Mouse (Mus musculus) urinary bladder, adult 18-20 months (tissue): ENCODE data around the gene Chst12.
A peak's percentile ranks its signal among the peaks of the same experiment; 100 is the strongest.
"Not testable (repeated sequence)": the region's sequence is repeated elsewhere in the genome, so short reads cannot be mapped to it uniquely, and the experiment has no call there.

ENCODE experiments used
- DNase-seq, 2 experiments: peaks; one replicate each; pipeline ENCODE4 v3.0.0; 2022; ENCODE audit warnings: low spot score in 2 of 2, mixed read lengths in 2 of 2

Gene Chst12

DNA sequence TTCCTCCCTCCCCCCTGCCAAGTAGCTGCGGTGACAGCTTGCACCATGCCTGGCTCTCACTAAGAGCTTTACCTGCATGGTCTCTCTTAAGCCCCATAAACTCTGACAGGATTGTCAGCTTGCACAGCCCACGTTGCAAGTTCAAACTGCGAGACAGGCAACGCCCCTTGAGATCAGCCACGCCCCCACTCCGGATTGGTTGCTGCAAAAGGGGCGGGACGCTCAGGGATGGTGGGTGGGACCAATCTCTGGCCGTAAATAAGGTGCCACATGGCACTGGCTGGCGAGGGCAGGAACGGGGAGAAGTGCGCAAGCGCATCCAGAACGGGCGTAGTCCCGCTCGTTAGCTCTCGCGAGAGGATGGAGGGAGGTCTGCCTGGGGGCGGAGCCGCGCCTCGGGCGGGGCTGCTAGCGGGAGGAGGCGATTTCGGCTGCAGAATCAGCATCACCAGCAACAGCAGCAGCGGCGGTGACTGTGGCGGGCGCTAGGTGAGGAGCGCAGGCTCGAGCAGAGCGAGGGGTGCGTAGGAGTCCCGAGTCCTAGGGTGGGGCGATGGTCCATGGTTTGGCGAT lies at the start of gene Chst12:
TSS of gene Chst12 (plus strand) at position 343 of the 573 bp plus-strand sequence.
- DNase-seq = peak; percentile 96 to 99

DNA sequence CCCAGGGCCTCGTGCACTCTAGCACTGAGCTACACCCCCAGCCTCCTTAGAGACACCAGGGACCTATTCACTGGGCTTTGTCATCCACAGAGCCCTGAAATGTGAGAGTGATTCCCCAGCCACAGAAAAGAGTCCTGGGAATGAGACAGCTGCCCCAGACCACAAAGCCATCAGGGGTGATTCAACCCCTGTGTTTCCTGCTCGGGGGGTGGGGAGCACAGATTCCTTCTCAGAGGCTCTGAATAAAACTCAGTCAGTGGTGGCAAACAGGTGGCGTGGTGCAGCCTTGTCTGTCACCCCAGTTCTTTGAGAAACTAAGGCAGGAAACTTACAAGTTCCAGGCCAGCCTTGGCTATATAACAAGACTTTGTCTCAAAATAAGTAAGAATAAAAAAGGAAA lies 43.9 kb upstream of the Chst12 start:
- no peak for DNase-seq

DNA sequence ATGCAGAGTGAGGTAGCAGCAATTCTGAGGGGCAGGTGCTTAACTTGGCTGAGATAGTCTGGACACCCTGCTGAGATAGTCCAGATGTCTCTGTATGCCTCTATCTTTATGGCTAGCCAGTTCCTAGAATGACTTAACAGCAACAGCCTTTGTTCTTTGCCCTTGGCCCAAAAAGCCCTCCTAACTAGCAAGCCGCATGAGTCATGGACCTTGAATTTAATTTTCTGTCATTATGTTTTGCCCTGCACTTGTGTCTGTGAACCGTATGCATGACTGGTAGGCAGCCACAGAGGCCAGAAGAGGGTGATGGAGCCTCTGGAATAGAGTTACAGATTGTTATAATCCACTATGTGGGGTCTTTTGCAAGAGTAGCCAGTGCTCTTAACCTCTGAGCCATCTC lies 42.2 kb upstream of the Chst12 start:
- not testable (repeated sequence) for DNase-seq

DNA sequence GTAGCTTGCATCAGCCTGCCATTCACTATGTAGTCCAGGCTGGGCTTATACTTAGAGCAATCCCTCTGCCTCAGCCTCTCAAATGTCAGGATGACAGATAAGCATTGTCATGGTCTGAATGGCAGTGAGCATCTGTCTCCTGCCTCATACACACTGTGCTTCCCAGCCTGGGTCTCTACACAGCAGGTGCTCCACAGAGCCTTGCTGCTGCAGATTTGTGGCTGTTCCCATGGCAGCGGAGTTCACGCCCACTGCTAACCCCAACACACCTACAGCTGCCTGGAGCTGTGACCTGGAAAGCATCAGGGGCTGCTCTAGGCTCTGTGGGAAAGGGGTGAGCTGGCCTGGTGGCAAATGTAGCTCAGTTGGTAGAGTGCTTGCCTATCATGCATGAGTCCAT lies 40.4 kb upstream of the Chst12 start:
- no peak for DNase-seq

DNA sequence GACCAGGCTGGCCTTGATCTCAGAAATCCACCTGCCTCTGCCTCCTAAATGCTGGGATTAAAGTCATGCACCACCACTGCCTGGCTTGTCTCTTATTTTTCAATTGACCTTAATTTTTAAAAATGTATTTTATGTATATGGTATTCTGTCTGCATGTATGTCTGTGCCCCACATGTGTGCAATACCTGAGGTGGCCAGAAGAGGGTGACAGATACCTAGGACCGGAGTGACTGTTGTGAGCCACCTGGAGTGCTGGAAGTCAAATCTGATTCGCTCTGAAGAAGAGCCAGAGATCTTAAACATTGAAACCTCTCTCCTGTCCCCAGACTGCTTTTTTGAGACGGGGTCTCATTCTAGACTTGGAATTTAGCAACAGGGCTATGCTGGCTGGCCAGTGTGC lies 33.0 kb upstream of the Chst12 start:
- no peak for DNase-seq

DNA sequence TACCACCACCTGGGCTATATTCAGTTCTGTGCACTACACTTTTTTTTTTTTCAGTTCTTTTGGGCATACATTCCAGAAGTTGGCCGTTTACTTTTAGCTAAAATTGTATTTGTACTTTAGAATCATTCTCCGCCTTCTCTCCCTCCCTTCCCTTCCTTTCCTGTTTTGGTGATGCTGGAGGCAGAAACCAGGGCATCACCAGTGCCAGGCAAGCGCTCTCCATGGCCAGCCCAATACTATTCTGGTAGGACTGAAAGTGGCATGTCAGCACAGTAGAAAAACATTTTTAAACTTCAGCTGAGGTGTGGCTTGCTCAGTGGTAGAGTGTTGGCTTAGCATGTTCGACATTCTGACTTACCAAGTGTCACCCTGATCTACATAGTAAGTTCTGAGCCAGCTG lies 23.9 kb upstream of the Chst12 start:
- no peak for DNase-seq

DNA sequence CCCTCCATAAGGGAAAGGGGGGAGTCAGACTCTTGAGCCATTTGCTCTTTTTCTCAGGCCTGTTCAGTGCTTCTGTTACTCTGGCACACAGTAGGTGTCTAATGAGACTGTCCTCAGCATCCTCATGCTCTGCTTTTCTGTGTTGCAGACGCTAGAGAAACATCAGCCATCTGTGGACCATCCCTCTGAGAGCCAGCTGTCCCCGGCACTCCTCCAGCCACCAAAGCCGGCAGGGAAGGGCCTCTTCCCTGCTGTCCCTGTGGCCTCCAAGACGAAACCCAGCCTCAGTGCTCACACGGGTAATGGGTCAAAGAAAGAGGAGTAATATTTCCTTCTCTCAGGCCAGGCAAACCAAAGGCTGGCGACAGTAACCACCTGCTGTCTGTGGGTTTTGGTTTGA lies 14.2 kb upstream of the Chst12 start:
- DNase-seq = no peak

DNA sequence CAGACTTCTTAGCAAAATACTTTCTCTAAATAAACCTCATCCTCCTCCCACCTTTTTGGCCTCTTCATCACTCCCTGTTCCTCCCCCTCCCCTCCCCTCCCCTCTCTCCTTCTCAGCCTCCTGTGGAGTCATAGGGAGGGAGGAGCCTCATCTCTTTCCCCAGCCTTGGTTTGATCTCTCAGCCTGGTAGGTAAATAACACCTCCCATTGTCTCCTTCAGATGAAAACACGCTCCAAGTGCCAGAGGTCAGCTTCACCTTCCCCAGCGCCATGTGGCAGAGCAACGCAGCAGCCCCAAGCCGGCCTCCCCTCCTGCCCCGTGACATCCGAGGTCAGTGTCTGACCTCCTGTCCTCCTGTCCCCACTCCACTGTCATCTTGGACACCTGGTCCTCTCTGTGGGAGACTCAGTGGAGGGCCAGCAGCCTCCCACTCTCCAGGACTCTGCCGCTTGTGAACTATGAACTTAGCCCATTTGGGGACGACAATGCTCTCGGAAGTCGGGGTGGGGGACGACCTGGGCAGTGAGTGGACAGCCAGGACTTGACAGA lies 12.6 kb upstream of the Chst12 start:
- no peak for DNase-seq

DNA sequence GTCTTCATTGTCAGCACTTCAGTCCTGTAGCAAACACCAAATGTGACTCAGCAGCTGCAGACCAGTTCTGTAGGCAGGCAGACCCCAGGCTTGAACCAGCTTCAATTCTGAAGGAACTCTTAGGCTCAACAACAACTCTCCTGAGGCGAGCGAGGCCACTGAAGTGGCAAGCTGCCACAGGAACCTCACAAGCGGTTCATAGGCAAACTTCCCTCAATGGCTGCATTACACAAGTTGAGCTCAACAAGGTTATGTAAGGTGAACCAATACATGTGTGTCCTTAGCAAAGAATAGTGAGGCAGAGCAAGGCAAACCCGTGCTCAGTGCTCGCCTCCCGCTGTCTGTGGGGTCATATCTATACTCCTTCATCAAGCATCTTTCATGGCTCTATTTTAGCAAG lies 7.2 kb upstream of the Chst12 start:
- no peak for DNase-seq

DNA sequence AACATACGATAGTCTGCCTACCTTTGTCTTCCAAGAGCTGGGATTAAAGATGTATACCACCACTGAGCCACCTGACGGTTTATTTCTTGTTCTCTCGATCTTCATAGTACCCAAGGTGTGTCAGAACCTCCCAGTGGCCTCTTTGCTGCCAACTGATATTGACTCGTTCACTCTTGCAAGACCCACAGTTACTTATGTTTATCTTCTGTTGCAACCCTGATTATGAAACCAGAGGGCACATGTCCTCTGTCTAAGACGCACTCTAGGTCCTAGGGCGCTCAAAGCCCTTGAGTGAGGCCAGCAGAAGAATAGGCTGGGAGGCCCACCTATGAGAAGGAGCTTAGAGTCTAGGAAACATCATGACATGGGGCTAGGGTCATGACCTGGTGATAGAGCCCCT lies 4.6 kb upstream of the Chst12 start:
- no peak for DNase-seq

DNA sequence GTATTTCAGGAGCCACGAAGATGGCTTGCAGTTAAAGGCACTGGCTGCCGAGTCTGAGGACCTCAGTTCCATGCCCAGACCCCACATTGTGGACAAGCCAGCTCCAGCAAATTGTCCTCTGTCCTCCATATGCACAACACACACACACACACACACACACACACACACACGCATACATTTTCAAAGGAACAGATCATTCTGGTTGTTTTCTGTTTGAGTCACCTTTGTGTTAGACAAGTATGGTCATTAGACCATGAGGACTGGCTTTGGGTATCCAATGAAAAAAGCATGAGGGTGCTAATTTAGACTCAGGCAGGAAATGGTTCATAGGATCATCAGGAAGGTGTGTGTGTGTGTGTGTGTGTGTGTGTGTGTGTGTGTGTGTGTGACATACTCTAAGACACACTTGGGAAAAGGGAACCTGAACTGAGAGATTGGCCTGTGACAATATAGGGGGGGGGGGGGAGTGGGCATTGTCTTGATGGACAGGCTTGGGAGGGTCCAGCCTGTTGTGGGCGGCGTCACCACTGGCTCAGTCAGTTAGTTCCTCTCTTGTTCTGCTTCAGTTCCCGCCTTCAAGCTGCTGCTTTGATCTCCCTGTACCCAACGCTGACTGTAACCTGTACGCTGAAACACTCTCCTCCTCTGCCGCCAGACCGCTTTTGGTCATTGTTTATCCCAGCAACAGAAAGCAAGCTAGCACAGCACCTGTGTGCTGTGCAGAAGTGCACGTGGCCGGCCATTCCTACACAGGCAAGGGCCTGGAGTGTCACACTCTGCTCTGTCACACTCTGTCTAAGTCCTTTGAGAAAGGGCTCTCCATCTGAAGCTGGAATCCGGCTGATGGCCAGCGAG lies 3.1 kb upstream of the Chst12 start:
- DNase-seq = no peak

DNA sequence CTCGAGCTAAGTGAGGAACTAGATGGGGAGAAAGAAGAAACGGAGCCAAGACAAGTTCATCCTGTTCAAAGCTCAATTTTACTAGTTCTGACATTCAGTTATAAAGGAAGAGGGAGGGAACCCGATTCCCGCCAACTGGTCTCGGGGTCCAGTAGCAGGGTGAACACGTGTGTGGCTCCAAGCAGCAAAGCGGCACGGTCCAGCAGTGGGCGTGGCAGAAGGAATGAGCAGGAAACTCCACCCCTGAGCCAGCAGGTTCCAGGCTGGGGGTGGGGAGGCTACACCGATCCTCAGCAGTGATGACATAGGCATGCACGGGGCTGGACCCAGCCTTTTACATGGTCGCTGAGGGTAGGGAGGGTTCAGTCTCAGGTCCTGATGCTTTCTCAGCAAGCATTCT lies 2.4 kb upstream of the Chst12 start:
- peak; percentile 65 to 71 for DNase-seq

DNA sequence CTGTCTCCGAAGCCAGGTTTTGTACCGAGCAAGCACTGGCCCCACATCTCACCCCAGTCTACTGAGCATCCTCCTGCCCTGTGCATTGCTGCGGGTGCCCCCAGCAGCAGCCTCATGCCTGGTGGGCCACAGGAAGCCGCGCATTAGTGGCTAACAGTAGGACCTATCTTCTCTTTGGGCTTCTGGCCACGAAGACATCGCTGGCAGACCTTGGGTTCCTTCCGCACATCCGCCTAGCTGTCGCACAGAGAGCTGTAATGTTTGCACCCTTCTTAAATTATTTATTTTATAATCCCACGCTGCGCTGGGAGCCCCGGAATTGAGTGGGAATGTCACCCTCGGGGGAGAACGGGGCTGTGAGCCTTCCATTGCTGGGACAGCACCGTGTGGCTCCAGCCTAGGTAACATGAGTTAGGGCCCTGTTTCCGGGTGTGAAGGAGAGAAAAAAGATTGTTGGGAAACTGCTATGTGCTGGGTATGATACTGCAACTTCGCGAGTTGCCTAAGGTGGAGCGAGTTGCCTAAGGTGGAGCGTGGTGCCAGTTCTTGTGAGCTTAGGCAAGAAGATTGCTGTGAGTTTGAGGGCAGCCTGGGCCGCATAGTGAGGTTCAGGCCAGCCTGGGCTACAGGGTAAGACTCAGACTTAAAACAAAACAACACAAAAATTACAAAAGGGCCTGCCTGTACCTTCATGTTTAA lies 895 bp downstream of the Chst12 start:
- no peak for DNase-seq

DNA sequence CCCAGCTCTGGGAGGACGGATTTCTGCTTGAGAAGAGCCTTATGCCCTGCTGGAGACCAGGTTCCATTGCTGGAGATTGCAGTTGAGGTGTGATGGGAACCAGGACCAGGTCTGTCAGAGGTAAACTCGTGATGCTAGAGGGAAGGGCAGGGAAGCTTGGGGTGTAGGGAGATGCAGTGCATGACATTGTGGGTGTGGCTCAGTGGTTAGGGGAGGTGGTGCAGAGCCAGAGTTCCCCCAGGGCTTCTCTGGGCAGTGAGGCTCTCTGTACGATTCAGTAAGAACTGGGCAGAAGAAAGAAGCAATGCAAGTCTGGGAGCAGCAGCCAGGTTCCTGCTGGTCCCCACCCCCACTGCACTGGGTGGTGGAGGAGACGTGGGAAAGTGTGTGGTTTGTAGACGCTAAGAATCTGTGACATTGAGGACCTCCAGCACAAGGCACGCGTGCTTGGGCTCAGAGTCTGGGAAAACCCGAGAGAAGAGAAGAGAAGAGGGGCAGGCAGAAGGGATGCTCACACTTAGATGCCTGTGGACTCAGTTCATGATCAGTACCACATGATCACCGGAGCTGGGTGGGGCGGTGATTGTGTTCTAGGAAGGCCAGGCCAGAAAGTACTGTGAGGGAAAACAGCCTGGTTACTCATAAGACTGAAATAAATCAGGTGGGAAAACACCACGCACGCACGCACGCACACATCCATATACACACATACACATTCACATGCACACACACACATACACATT lies 2.3 kb downstream of the Chst12 start:
- DNase-seq = peak in 1 of 2 experiments; percentile 36

DNA sequence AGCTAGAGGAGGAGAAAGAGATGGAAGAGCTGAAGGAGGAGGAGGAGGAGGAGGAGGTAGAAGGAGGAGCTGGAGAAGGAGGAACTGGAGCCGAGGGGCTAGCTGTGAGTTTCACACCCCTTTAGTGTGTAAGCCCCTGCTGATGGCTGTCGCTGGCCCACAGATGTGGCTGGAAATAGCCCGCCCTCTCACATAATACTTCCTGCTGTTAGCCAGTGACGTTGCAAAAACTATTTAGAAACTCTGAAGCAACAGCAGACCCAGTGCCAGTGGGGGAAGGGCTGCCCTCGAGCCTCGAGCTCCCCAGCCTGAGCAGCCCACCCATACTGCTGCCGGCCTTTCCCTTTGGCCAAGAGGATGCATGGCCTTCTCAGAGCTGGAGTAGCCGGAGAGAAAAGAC lies 3.3 kb downstream of the Chst12 start:
- DNase-seq = peak in 1 of 2 experiments; percentile 28

DNA sequence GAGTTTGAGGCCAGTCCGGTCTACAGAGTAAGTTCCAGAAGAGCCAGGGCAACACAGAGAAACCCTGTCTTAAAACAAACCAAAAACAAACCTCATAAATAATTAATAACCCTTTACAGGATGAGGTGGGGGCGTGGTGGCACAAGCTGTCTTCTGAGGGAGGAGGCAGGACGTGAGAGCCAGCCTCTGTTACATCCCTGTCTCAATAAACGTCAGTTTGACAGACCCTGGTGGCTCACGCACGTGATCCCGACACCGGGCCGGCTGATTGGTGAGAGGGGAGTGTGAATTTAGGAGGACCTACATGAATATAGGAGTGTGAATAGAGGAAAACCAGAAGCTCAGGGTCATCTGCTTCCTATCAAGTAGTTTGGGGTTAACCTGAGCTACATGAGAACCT lies 3.9 kb downstream of the Chst12 start:
- no peak for DNase-seq

DNA sequence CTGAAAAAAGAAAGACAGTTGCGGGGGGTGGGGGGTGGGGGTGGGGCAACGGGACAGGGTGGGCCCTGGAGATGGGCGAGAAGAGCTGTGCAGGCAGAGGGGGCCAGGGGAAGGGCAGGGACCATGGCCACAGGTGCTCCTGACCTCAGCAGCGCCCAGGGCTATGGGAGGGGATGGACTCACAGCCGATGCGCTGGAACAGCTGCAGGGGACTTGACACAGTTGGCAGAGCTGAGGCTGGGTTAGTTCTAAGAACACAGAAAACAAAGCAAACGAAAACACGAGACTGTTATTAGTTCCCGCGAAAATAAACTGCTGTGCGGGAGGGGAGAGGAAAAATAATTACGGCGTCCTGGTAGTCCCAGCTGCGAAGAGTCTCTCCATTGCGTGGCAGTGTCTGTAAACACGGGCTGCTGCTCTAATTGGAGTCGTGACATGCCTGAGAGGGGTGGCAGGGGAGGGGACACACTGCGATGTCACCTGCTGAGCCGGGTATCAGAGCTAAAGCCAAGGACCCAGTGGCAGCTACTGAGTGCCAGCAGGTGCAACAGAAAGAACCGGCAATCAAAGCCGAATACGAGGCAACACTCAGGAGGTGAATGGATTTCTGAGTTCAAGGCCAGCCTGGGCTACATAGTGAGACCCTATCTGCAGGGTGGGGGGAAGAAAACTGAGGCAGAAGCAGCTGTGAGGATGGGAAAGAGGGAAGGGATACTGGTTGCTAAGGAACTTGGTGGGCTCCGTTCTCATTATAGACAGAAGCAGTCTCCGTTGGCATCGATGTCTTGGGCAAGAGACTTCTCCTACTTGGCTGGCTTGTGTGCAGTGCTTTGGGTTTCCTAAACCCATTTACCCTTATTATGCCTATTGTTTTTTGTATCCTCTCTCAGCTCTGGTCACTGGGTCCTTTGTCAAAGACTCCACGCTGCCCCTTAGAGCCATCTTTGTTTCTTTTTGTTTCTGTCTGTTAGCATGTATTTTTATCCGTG lies 5.0 kb downstream of the Chst12 start:
- DNase-seq = no peak

DNA sequence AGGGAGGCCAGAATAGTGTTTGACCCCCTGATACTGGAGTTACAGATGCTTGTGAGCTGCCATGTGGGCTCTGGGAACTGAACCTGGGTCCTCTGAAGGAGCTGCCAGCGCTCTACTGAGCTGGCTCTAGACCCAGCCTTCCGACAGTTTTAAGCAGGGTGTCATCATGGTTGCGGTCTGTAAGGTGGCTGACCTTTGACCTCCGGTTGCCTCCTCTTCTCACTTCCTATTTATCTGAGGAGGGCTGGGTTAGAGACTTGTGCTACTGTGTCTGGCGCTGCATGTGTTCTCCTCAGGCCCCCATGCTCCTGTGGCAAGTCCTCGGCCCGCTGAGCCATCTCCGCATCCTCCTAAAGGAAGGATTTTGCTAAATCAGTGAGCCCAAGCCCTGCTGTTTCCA lies 8.6 kb downstream of the Chst12 start:
- no peak for DNase-seq

DNA sequence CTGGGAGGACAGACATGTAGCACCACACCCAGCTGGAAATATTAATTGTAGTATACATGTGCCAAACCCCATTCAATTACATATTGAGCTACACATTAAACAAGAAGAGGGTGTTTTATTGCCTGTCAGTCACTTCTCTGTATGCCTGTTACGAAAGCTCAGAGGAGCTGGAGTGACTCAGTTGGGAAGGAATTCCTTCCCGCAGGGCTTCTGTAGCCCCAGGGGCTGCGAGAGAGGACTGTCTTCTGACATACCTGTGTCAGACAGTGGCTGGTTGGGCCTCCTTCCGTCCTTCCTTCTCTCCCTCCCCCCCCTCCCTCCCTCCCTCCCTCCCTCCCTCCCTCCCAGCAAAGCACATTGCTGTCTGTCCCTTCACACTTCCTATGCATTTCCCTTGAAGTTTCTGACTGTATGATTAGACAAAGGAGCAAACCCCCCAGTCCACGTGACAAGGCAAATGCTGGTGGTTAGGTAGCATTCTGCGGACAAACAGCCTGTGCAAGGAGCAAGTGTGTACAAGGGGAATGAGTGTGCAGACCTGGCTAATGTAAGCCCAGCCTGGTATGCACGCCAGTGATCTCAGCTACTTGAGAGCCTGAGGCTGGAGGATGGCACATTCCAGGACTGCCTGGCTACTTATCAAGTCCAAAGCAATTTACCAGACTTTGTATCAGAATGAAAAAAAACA lies 9.6 kb downstream of the Chst12 start:
- DNase-seq = no peak
